Mouse (Mus musculus): ENCODE data around the gene Faf1.

The Faf1 gene

DNA sequence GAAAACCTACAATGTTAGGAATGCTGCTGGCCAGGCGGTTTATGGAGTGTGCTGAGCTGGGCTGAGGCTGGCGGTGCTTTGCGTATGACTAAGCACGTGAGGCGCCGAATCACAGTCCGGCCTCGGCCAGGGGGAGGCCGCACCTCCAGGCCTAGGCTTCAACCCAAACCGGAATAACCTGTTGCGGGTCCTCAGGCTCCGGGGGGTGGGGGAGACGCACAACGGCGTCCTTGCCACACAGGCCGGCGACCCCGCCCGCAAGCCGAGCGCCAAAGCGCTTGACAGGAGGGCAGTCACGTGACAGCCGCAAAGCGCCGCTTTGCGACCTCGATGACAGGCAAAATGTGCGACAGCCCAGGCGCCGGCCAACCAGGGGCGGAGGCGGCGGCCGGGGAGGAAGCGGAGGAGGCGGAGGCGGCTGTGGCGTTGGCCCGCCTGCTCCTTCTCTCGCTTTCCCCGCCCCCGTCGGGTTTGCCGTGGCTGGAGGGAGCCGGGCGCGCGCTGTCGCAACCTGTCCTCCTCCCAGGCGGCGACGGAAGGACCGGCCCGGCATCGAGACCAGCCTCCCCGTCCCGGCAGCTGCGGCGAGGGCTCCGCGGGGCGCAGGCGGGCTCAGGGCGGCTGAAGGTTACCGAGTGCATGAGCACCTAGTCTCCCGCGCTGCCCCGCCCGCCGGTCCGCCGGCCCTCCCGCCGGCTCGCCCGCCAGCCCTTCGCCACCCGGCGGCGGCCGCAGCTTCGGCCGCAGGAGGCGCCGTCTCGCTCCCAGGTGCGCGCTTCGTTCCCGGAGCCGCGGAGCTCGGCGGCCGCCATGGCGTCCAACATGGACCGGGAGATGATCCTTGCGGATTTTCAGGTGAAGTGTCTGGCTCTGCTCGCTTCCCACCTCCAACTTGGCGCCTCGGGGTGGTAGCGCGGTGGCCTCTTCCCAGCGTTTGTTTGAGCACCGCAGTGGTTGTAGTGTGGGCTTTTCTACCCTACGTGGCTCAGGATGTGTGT is at the start of gene Faf1:
TSS of gene Faf1 (plus strand) at position 371 of the 998 bp plus-strand sequence.
- peak; percentile 95 for DNase-seq (ENCODE audit: low spot score in 2 of 2)

DNA sequence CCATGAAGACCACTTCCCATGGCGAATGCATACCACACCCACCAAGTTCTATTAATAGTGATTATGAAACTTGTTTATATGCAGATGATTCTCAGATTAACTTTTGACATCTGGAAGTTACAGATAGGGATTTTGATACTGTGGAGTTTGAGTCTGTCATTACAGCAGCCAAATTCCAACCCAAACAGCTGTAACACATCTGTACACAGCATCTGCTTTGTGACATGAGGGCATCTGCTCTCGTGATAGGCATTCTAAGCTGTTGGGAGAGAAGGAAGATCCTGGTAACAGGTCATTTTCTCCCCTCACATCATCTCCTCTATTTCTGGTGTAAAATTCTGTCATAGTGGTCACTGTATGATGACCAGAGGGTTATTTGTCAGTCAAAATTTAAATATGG is 46.2 kb upstream of the Faf1 start:
- DNase-seq (ENCODE audit: low spot score in 2 of 2), result no peak

DNA sequence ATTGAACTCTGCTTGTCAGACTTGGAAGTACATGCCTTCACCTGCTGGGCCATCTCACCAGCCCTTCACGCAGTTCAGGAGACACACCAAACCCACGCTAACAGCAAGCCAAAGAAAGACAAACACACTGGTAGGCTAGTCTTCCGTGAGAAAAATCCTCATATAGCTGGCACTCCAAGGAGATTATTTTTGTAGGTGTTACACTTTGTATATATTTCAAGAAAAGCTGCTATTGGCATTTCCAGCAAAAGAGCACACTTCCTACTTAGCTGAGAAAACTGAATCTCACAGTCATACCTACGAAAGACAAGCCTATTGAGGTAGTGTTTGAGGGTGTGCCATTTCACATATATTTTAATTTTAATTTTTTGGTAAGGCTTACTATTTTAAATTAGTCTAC is 45.4 kb upstream of the Faf1 start:
- no peak for DNase-seq (ENCODE audit: low spot score in 2 of 2)

DNA sequence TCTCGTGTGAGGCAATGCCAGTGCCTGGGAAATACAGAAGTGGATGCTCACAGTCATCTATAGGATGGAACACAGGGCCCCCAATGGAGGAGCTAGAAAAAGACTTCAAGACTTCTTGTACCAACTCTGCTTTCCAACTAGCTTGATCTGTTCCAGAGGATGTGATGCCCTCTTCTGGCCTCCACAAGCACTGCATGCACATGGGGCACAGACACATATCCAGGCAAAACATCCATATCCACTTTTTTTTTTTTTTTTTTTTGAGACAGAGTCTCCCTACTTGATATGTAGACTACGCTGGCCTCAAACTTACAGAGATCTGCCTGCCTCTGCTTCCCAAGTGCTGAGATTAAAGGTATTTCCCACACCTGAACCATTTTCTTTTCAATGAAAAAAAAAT is 41.4 kb upstream of the Faf1 start:
- DNase-seq (ENCODE audit: low spot score in 2 of 2), result no peak

DNA sequence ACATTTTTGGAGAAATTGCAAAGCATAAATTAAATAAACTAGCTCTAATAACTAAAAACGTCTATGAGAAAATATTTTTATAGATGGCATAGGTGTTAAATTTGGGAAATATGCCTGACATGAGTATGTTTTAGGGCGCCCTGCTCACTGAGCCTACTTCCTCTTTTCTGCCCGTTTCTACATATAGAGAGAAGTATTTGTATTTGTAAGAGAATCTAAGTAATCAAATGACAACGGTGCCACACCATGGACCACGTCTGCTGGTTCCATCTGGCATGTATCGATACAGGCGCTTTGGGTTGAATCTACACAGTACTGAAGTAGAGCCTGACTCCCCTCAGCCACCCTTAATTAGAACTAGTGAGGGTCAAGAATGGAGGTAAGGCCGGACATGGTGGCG is 37.0 kb upstream of the Faf1 start:
- no peak for DNase-seq (ENCODE audit: low spot score in 2 of 2)

GRCm38 (mm10) chr4:109640141-109640540 is 36.2 kb upstream of the Faf1 start:
- DNase-seq (ENCODE audit: low spot score in 2 of 2), result no peak

GRCm38 (mm10) chr4:109641451-109641850 is 34.9 kb upstream of the Faf1 start:
- DNase-seq (ENCODE audit: low spot score in 2 of 2), result no peak

- no peak for DNase-seq (ENCODE audit: low spot score in 2 of 2)
Observed at GRCm38 (mm10) chr4:109647281-109647680, 29.1 kb upstream of the Faf1 start.

GRCm38 (mm10) chr4:109649331-109649730 is 27.1 kb upstream of the Faf1 start:
- no peak for DNase-seq (ENCODE audit: low spot score in 2 of 2)

- DNase-seq (ENCODE audit: low spot score in 2 of 2), result no peak
Observed at GRCm38 (mm10) chr4:109653251-109653650, 23.1 kb upstream of the Faf1 start.

DNA sequence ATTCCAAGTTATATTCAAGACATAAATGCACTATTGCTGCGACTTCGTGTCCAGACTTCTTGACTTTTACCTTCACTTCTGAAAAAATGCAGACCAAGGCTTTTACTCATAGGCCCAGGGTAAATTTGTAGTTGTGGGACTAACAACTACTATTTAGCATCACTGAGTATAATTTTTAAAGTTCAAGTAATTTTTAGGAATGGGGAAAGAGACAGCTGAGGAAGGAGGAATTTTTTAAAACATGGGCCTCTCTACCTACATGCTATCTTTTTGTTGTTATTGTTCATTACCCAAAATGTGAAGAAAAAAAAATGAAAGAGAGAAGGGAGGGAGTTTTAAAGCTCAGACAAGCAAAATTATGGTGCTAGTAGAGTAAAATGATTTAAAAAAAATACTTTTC is 21.7 kb upstream of the Faf1 start:
- DNase-seq (ENCODE audit: low spot score in 2 of 2), result no peak

GRCm38 (mm10) chr4:109655738-109656137 is 20.6 kb upstream of the Faf1 start:
- DNase-seq (ENCODE audit: low spot score in 2 of 2), result no peak

DNA sequence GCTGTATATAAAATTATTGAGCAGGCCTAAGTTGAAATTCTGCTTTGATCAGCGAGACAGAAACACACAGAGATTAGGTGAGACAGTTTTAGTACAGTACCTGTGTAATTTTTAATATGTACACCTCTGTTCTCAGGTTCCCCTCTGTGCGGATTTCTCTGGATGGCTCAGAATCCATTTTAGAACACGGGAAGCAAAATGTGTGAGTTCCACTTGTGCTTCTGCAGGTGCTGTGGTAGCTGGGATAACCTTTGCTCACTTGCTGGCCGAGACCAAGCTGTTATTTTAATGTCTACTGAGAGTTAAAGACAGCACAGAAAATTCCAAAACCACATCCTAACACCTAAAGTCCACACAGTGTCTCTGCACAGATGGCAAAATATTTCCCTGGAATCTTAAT is 20.1 kb upstream of the Faf1 start:
- DNase-seq (ENCODE audit: low spot score in 2 of 2), result no peak

- peak in 1 of 2 experiments; percentile 7 for DNase-seq (ENCODE audit: low spot score in 2 of 2)
Observed at GRCm38 (mm10) chr4:109657021-109657850, 19.2 kb upstream of the Faf1 start.

DNA sequence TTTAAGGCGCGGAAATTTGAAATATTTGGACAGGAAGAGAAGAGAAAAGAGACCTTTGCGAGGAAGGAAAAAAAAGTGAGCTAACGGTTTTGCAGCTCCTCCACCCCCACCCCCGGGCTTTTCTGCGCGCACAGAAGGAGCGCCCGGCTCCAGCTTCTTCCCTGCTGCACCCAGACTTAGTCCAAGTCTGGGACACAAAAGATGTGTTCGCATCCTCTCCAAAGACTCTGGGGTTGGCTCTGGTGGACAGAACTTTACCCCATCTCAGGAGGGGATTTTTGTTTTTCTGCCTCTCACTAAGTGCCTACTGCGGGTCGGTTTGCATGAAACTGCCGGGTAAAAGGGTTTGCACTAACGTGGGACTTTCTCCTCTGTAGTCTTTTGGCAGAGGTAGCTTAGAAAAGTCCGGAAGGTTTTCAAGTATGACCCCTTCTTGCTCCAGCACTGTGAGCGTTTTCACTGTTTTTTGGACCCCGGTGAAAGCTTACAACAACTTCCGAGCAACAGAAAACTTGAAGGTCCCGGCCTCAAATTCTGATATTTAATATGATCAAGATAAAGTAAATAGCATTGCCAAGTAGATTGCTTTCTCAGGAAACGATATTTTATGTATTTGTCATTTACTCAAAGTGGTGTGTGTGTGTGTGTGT is 18.4 kb upstream of the Faf1 start:
- DNase-seq (ENCODE audit: low spot score in 2 of 2), result no peak

- no peak for DNase-seq (ENCODE audit: low spot score in 2 of 2)
Observed at GRCm38 (mm10) chr4:109658826-109659225, 17.6 kb upstream of the Faf1 start.

DNA sequence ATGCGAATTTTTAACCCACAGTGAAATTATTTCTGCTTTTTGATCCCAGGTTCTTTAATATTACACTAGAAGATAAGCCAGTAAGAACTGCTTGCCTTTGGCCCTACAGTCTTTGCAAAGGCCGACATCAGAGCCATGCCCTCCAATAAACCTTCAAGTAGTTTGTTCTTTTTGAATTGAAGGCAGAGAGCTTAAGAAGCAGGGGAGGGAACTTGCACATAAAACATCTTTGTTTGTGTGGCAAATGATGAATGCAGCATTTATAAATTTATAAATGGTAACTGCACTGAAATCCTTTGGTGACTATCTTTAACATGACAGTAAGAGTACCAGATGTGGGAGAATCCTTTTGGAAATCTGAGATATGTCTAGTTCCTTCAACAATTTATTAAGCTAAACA is 16.8 kb upstream of the Faf1 start:
- DNase-seq (ENCODE audit: low spot score in 2 of 2), result no peak

GRCm38 (mm10) chr4:109660568-109660967 is 15.8 kb upstream of the Faf1 start:
- no peak for DNase-seq (ENCODE audit: low spot score in 2 of 2)

GRCm38 (mm10) chr4:109661183-109661582 is 15.2 kb upstream of the Faf1 start:
- DNase-seq (ENCODE audit: low spot score in 2 of 2), result no peak

DNA sequence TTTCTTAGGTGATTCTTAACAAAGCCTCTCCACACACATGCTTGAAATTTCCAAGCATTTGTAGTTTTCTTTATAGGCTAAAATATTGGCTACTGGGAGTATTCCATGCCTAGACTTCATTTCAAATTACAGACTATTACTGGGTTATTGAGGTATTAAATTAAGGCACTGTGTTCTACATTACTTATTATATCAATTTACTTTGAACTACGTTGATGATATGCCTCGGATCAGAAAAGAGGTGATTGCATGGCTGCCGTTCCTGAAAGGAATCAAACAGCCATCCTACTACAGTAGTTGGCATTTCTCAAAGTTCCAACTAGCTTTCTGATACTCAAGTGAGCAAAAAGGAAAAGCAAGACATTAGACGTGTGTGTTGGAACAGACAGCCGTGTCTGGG is 14.1 kb upstream of the Faf1 start:
- no peak for DNase-seq (ENCODE audit: low spot score in 2 of 2)

GRCm38 (mm10) chr4:109664091-109664490 is 12.3 kb upstream of the Faf1 start:
- DNase-seq (ENCODE audit: low spot score in 2 of 2), result no peak

Data from frontal cortex, postnatal 25 days (tissue).